Mouse (Mus musculus) CH12.LX (cell line): Measurements from ENCODE around the gene Ctdsp1. TPM values are rescaled to one million over a fixed set of nuclear protein-coding genes. Genes with fewer than 3 reads are reported as not detected.
A peak's percentile ranks its signal among the peaks of the same experiment; 100 is the strongest.

Experiments used
- DNase-seq: peaks from one replicate; pipeline ENCODE4 v3.0.0-alpha.2; 2013; ENCODE audit errors: extremely low read depth
- H3K27ac ChIP-seq: 2 replicates; pipeline ENCODE4 v1.5.1; 2012; ENCODE audit warnings: low read depth, mild to moderate bottlenecking, control low read depth, moderate library complexity; ENCODE audit not compliant: insufficient read depth
- H3K27me3 ChIP-seq: replicated peaks from 2 replicates; pipeline ENCODE3; 2012; ENCODE audit warnings: inconsistent platforms
- H3K36me3 ChIP-seq, 2 experiments: replicated peaks in 1 of 2; 2 replicates each; pipeline versions ENCODE3 to v1.6.1; 2012; ENCODE audit warnings: inconsistent platforms in 1 of 2, low read length in 1 of 2, mild to moderate bottlenecking in 1 of 2, mixed read lengths in 1 of 2, moderate library complexity in 1 of 2; ENCODE audit not compliant: control insufficient read depth in 1 of 2, insufficient read depth in 1 of 2
- H3K4me1 ChIP-seq, 2 experiments: 2 replicates each; pipeline ENCODE4 v1.6.1; 2012; ENCODE audit warnings: inconsistent platforms in 1 of 2, moderate library complexity in 1 of 2; ENCODE audit not compliant: insufficient read depth in 2 of 2, control insufficient read depth in 1 of 2
- H3K4me2 ChIP-seq: 2 replicates; pipeline ENCODE4 v1.6.1; 2012; ENCODE audit warnings: low read depth, mild to moderate bottlenecking, control low read depth; ENCODE audit not compliant: poor library complexity, insufficient read depth, severe bottlenecking
- H3K4me3 ChIP-seq, 3 experiments: fragments of 150-350 bp in 1 of 3; sonication (generic) in 1 of 3; replicated peaks in 1 of 3; 2 replicates each; pipeline versions ENCODE3 to v1.5.1; 2011 to 2012; ENCODE audit warnings: low read depth in 2 of 3, low read length in 2 of 3, mild to moderate bottlenecking in 2 of 3, moderate library complexity in 2 of 3, control low read depth in 1 of 3, improper control_type of control experiment in 1 of 3, inconsistent platforms in 1 of 3, mixed read lengths in 1 of 3; ENCODE audit not compliant: poor library complexity in 1 of 3
- H3K79me2 ChIP-seq: replicated peaks from 2 replicates; pipeline ENCODE4 v1.6.1; 2012; ENCODE audit warnings: mild to moderate bottlenecking, moderate library complexity; ENCODE audit not compliant: control insufficient read depth, poor library complexity, insufficient read depth, severe bottlenecking; ENCODE audit errors: extremely low read depth
- H3K9ac ChIP-seq: 2 replicates; pipeline ENCODE4 v1.6.1; 2012; ENCODE audit warnings: low read depth, mild to moderate bottlenecking, control low read depth, moderate library complexity; ENCODE audit not compliant: insufficient read depth
- H3K9me3 ChIP-seq: replicated peaks from 2 replicates; pipeline ENCODE3; 2012; ENCODE audit warnings: low read length, inconsistent platforms, mixed read lengths
- BHLHE40 ChIP-seq: IDR thresholded peaks from 2 replicates; pipeline ENCODE4 v1.6.1; 2011; ENCODE audit warnings: mild to moderate bottlenecking, low read depth, low read length, improper control_type of control experiment
- CHD1 ChIP-seq: IDR thresholded peaks from 2 replicates; pipeline ENCODE4 v1.6.1; 2012; ENCODE audit warnings: low read depth, low read length, improper control_type of control experiment, inconsistent platforms
- CHD2 ChIP-seq: IDR thresholded peaks from 2 replicates; pipeline ENCODE4 v1.6.1; 2011; ENCODE audit warnings: low read length, improper control_type of control experiment
- E2F4 ChIP-seq: IDR thresholded peaks from 2 replicates; pipeline ENCODE4 v1.6.1; 2011; ENCODE audit warnings: low read depth, low read length, improper control_type of control experiment; ENCODE audit not compliant: insufficient replicate concordance
- EP300 ChIP-seq: IDR thresholded peaks from 2 replicates; pipeline ENCODE4 v1.6.1; 2011; ENCODE audit warnings: low read length, improper control_type of control experiment
- ETS1 ChIP-seq: conservative IDR thresholded peaks from 2 replicates; pipeline ENCODE4 v1.6.1; 2012; ENCODE audit warnings: low read depth, mild to moderate bottlenecking, inconsistent platforms, low read length, improper control_type of control experiment, moderate library complexity
- GABPA ChIP-seq: IDR thresholded peaks from 2 replicates; pipeline ENCODE4 v1.6.1; 2012; ENCODE audit warnings: low read depth, low read length, improper control_type of control experiment, inconsistent platforms; ENCODE audit not compliant: insufficient replicate concordance
- IRF4 ChIP-seq: IDR thresholded peaks from 2 replicates; pipeline ENCODE4 v1.6.1; 2014; ENCODE audit warnings: low read depth, mild to moderate bottlenecking, inconsistent platforms, low read length, improper control_type of control experiment
- KAT2A ChIP-seq: IDR thresholded peaks from 2 replicates; pipeline ENCODE4 v1.6.1; 2012; ENCODE audit warnings: low read length, improper control_type of control experiment, inconsistent platforms; ENCODE audit not compliant: insufficient replicate concordance
- MAFK ChIP-seq: IDR thresholded peaks from 2 replicates; pipeline ENCODE4 v1.6.1; 2011; ENCODE audit warnings: low read length, improper control_type of control experiment; ENCODE audit not compliant: insufficient replicate concordance
- MAX ChIP-seq: IDR thresholded peaks from 2 replicates; pipeline ENCODE4 v1.6.1; 2011; ENCODE audit warnings: low read length, improper control_type of control experiment
- MEF2A ChIP-seq: IDR thresholded peaks from 2 replicates; pipeline ENCODE4 v1.6.1; 2014; ENCODE audit warnings: low read depth, mild to moderate bottlenecking, inconsistent platforms, low read length, improper control_type of control experiment, borderline replicate concordance
- MXI1 ChIP-seq: IDR thresholded peaks from 2 replicates; pipeline ENCODE4 v1.6.1; 2011; ENCODE audit warnings: mild to moderate bottlenecking, low read depth, low read length, improper control_type of control experiment
- MYC ChIP-seq: IDR thresholded peaks from 2 replicates; pipeline ENCODE4 v1.6.1; 2011; ENCODE audit warnings: low read depth, mild to moderate bottlenecking, improper control_type of control experiment, low read length
- NELFE ChIP-seq: IDR thresholded peaks from 2 replicates; pipeline ENCODE4 v1.6.1; 2011; ENCODE audit warnings: low read depth, low read length, improper control_type of control experiment
- POLR2A ChIP-seq: IDR thresholded peaks from 2 replicates; pipeline ENCODE4 v1.6.1; 2011; ENCODE audit warnings: low read depth, mild to moderate bottlenecking, improper control_type of control experiment, low read length
- POLR2AphosphoS2 ChIP-seq: IDR thresholded peaks from 2 replicates; pipeline ENCODE4 v1.6.1; 2011; ENCODE audit warnings: low read depth, low read length, improper control_type of control experiment
- RCOR1 ChIP-seq: conservative IDR thresholded peaks from 2 replicates; pipeline ENCODE4 v1.6.1; 2012; ENCODE audit warnings: low read depth, mild to moderate bottlenecking, inconsistent platforms, low read length, improper control_type of control experiment
- SMC3 ChIP-seq: IDR thresholded peaks from 2 replicates; pipeline ENCODE4 v1.6.1; 2011; ENCODE audit warnings: low read depth, low read length, improper control_type of control experiment
- USF1 ChIP-seq: IDR thresholded peaks from 2 replicates; pipeline ENCODE4 v1.6.1; 2014; ENCODE audit warnings: low read depth, mild to moderate bottlenecking, inconsistent platforms, low read length, improper control_type of control experiment
- USF2 ChIP-seq: conservative IDR thresholded peaks from 2 replicates; pipeline ENCODE4 v1.6.1; 2011; ENCODE audit warnings: low read depth, low read length, improper control_type of control experiment
- ZKSCAN1 ChIP-seq: IDR thresholded peaks from 2 replicates; pipeline ENCODE4 v1.6.1; 2012; ENCODE audit warnings: low read depth, inconsistent platforms, low read length, improper control_type of control experiment, borderline replicate concordance
- ZMIZ1 ChIP-seq: IDR thresholded peaks from 2 replicates; pipeline ENCODE4 v1.6.1; 2012; ENCODE audit warnings: low read depth, mild to moderate bottlenecking, inconsistent platforms, low read length, improper control_type of control experiment
- ZNF384 ChIP-seq: IDR thresholded peaks from 2 replicates; pipeline ENCODE4 v1.6.1; 2012; ENCODE audit warnings: low read depth, low read length, improper control_type of control experiment, inconsistent platforms
- dilution Hi-C: fragments of 300-500 bp; cut with MboI; formaldehyde crosslinking; loops from 2 replicates; pipeline ENCODE4 v1.14.3; 2020; ENCODE audit warnings: low sequenced_read_pairs; ENCODE audit not compliant: extremely low pct_unique_long_range_greater_than_20kb, extremely low pct_ligation_motif_present
- in situ Hi-C: fragments of 300-500 bp; cut with MboI; formaldehyde crosslinking; loops from 3 replicates; pipeline ENCODE4 v1.14.3; 2019; ENCODE audit warnings: low sequenced_read_pairs, low pct_ligation_motif_present, low pct_unique_long_range_greater_than_20kb, mixed read lengths
- polyA plus RNA-seq: library from polyadenylated mRNA; unstranded; fragments of >175 nt; gene quantifications from 2 replicates; pipeline ENCODE4 v1.2.1, GENCODE M21; 2012; ENCODE audit warnings: low read depth; ENCODE audit not compliant: insufficient read length
- total RNA-seq, 2 experiments: library from RNA; depleted of rRNA; stranded (reverse); fragments of 300-350 nt in 1 of 2; fragments of >200 nt in 1 of 2; gene quantifications; 2 replicates each; pipeline ENCODE4 v1.2.3; 2012 to 2014

Ctdsp1 gene
- total and polyA plus RNA-seq, 3 experiments = 14.4 to 65.8 (median 23.4) TPM

DNA sequence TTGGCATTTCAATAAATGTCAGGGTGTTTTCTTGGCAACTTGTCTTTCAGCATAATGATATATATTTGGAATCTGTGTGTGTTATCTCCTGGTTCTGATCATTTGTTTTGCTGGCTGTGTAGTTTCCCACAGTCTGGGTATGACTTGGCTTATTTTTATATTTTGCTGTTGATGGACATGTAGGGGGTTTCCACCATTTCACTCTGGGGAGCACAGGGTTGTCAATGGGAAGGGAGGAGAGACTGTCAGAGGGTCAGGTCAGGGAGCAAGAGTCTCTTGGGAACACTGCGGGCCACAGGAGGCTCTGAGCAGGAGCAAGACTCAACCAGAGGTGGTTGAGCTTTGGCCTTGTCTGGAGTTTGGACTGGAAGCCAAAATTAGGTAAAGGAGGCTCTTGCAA, 49.0 kb upstream of the Ctdsp1 start (continued):
- peak; percentile 48; the same call in 1 of the 2 replicates for TF ChIP-seq ZMIZ1
- TF ChIP-seq KAT2A = peak; percentile 84; the same call in 1 of the 2 replicates
- no peak for TF ChIP-seq USF2
- peak; percentile 94 for TF ChIP-seq EP300
- TF ChIP-seq MAFK = peak; percentile 85
- no peak for TF ChIP-seq E2F4
- TF ChIP-seq CHD1 = no peak; the same call in 1 of the 2 replicates

DNA sequence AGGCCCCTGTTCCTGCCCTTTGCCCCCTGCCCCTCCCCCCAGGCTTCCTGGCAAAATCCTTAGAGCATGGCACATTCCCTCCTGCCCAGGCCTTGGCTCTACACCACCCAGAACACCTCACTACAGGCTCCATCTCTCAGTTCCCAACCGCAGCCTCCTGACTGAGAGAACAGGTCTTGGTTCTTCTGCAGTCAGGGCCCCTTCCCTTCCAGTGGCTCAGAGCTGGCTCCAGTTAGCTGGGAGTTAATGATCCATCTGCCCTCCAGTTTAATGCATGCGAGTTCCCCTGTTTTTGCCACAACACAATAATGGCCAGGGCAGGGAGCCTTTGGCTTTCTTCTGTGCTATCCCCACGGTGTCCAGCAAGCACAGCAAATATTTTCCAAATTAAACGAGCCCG, 48.1 kb upstream of the Ctdsp1 start:
- peaks cover 18% of the 10 kb centered on the region for H3K9me3 ChIP-seq
- H3K79me2 ChIP-seq = peaks cover 59% of the 10 kb centered on the region
- peaks cover 33 to 60% of the 10 kb centered on the region in 2 experiments for H3K36me3 ChIP-seq
- in situ Hi-C loops = no loop called here
- H3K4me2 ChIP-seq = peak overlapping the region; percentile 80
- peak overlapping the region; percentile 34 for H3K9ac ChIP-seq
- dilution Hi-C loops = no loop called here
- peak overlapping the region in 2 of 3 experiments; percentile 12 to 21 for H3K4me3 ChIP-seq
- no peak for DNase-seq
- H3K4me1 ChIP-seq = peaks cover 62 to 89% of the 10 kb centered on the region in 2 experiments
- H3K27me3 ChIP-seq = no peaks in the 10 kb centered on the region
- TF ChIP-seq ZKSCAN1 (no peak), CHD2 (peak; percentile 74), E2F4 (no peak), GABPA (no peak), MEF2A (no peak), IRF4 (0 out of 2 replicates have a peak, but pooled peaks have one; percentile 9), ZMIZ1 (no peak), BHLHE40 (peak; percentile 32; the same call in 1 of the 2 replicates), SMC3 (no peak), KAT2A (no peak), USF1 (no peak), NELFE (no peak), MYC (no peak), RCOR1 (no peak), ETS1 (peak; percentile 43; the same call in 1 of the 2 replicates), POLR2A (0 out of 2 replicates have a peak, but pooled peaks have one; percentile 5), MAX (no peak), MXI1 (no peak), ZNF384 (no peak), POLR2AphosphoS2 (no peak)
- TF ChIP-seq, all 38 proteins: peak for 5
- H3K27ac ChIP-seq = peak overlapping the region; percentile 100
